Mouse (Mus musculus) gastrocnemius, postnatal 10 days (tissue): ENCODE results near the gene Klhl35. TPM values are rescaled to one million over a fixed set of nuclear protein-coding genes. Genes with fewer than 3 reads are reported as not detected.

Experiments
- DNase-seq: peaks from one replicate; pipeline ENCODE4 v3.0.0; 2021; ENCODE audit warnings: mixed read lengths
- total RNA-seq, 2 experiments: library from RNA; stranded (reverse); gene quantifications; 2 replicates each; pipeline ENCODE4 v1.2.3; 2021

Gene Klhl35
- total RNA-seq, 2 experiments from 2014 or later = 0.14 to 0.38 TPM

- no peak for DNase-seq
Observed at GRCm38 (mm10) chr7:99452859-99453258, 12.9 kb upstream of the Klhl35 start.

DNA sequence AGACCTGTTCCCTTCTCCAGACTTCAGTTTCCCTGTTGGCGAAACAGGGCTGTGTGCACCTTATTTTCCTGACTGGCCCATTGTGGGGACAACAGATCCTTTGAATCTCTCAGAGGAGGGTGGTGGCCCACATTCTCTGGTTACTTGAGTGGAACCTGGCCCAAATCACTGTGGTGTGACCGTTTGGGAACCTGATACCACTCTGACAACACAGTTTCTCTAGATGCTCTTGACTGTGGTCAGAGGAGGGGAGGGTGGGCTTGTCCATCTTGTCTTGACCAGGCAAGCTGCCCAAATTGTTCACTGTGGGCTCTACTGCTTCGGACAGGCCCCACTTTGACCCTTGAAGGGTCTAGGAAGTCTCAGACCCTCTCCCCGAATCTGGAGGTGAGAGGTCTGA lies 11.8 kb upstream of the Klhl35 start:
- DNase-seq = no peak

DNA sequence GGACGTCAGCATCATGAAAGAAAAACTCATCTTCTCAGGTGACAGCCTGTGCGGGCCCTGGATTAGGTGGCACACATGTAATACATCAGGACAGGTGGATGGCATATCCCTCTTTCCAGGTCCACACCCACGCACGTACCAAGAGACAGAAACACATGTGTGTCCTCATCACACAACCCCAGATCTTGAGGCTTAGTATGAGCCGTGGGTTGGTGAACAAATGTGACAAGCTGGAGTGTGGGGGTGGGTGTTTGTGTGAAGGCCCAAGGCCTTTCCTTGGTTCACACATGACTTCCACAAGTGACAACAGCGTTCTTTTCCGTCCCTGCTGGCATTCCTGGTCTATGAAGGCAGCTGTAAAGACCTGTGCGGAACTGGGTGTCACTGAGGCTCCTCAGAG lies 7.0 kb upstream of the Klhl35 start:
- no peak for DNase-seq

- DNase-seq = no peak
Observed at GRCm38 (mm10) chr7:99459888-99460652, 5.7 kb upstream of the Klhl35 start.

GRCm38 (mm10) chr7:99463120-99463519 lies 2.7 kb upstream of the Klhl35 start:
- DNase-seq = no peak

DNA sequence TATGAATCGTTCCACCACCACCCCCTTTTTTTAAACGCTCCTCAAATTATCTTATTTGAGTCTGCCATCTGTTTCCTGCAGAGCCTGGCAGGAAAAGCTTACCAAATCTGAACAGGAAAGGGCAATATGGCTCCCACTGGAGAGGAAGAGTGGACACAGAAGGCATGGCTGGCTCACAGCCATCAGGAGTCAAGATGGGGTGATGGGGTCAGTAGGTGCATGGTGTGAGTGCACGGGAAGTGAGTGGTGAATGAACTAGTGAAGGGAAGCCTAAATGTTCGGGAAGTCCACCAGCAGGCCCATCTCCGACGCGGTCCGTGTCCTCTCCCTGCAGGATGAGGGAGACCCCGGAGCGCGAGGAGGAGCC lies 2.1 kb downstream of the Klhl35 start:
- DNase-seq = peak; percentile 47

GRCm38 (mm10) chr7:99468283-99469132 lies 2.7 kb downstream of the Klhl35 start:
- peak; percentile 75 for DNase-seq

GRCm38 (mm10) chr7:99469680-99470405 lies 4.0 kb downstream of the Klhl35 start:
- peak; percentile 39 for DNase-seq

- no peak for DNase-seq
Observed at GRCm38 (mm10) chr7:99471578-99471977, 5.8 kb downstream of the Klhl35 start.

DNA sequence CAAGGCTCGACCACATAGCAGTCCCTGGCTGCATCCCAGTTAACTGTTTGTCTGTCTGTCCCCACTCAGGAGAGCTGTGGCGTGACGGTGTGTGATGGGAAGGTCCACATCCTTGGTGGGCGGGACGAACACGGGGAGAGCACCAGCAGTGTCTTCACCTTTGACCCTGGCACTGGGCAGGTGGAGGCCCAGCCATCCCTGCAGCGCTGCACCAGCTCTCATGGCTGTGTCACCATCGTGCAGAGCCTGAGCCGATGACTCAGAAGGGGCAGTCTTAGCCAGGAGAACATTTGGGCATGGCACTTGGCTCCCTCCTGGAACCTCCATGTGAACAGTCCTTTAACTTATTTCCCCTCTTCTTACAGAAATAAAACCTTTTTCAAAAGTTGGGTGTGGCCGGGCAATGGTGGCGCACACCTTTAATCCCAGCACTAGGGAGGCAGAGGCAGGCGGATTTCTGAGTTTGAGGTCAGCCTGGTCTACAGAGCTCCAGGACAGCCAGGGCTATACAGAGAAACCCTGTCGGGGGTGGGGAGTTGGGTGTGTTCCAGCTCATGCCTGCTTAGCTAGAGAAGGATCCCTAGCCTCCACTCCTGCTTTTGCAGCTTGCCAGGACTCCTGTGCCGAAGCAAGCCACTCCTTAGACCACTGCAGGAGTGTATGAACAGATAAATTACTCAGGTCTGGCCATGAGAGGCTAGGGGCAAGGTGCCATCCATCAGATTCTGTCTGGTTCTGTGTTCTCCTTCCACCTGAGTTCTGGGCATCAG lies 8.0 kb downstream of the Klhl35 start:
- DNase-seq = no peak

DNA sequence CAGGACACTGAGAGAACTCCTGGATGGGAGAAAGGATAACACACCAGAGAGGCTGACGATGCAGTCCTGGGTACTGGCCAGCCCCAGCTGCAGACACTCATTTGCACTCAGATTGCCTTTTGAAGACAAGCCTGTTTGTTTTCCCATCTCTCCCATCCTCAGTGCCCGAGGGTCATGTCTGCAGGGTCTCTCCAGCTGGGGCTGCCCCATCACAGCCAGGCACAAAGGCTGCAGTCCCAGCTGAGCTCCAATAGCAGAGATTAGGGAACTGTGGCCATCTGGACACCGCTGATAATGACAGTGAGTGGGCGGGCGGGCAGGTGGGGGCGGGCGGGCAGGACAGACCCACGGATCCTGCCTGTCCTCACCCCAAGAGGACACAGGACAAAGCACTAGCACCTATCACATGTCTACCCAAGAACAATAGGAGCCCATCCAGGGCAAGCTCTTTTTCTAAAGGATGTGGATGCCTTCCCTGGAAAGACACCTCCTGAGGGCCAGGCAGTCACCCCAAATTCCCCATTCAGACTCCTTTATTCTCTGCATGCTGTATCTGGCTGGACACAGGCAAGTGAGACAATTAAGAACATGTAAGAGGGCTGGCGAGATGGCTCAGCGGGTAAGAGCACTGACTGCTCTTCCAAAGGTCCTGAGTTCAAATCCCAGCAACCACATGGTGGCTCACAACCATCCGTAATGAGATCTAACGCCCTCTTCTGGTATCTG lies 9.2 kb downstream of the Klhl35 start:
- DNase-seq = no peak

DNA sequence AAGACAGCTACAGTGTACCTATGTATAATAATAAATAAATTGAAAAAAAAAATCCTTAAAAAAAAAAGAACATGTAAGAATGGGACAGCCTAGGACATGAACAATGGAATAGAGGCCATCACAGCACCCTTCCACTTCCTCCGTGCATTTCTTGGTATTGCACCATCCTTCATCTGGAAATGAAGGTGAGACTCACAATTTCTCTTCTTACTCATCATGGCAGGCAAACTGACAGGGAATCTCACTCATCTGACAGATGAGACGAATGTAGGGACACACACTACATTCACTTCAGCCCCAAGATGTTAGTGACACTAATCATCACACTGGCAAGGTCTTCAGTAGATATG lies 9.7 kb downstream of the Klhl35 start:
- DNase-seq = no peak

- no peak for DNase-seq
Observed at GRCm38 (mm10) chr7:99476558-99477114, 10.8 kb downstream of the Klhl35 start.

GRCm38 (mm10) chr7:99477235-99477634 lies 11.4 kb downstream of the Klhl35 start:
- DNase-seq = no peak

- DNase-seq = no peak
Observed at GRCm38 (mm10) chr7:99482637-99483036, 16.8 kb downstream of the Klhl35 start.

DNA sequence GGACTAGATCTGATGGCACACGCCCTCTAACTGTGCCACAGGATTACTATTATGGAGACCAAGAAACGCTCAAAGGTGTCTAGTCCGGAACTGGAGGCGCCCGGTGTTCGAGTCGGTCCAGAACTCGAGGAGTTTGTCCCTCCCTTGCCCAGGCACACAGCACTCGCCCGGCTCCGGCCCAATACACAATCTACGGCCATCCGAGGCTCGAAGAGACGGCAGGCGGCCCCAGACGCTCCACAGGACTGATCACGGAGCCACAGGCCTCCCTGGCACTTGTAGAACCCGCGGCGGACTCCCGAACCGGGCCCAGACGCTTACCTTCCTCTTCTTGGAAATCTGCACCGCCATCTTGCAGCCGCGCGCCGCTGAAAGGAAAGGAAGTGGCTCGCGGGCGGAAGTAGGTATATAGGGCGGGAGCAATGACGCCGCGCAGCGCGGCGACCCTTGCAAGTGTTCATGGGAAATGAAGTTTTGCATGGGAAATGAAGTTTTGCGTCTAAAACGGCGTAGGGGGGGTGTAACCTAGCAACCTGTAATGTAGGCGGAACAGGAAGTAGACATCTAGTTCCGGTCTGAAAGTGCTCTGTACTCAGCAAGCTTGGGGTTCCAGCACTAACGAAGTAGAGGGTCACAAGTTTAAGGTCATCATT lies 17.6 kb downstream of the Klhl35 start, which contains the start of gene Rps3:
Gene Rps3 (minus strand): TSS at position 468 of the 653 bp plus-strand sequence.
- peak; percentile 87 for DNase-seq

- DNase-seq = no peak
Observed at GRCm38 (mm10) chr7:99483924-99484319, 18.1 kb downstream of the Klhl35 start.

GRCm38 (mm10) chr7:99484679-99485078 lies 18.9 kb downstream of the Klhl35 start:
- DNase-seq = no peak

DNA sequence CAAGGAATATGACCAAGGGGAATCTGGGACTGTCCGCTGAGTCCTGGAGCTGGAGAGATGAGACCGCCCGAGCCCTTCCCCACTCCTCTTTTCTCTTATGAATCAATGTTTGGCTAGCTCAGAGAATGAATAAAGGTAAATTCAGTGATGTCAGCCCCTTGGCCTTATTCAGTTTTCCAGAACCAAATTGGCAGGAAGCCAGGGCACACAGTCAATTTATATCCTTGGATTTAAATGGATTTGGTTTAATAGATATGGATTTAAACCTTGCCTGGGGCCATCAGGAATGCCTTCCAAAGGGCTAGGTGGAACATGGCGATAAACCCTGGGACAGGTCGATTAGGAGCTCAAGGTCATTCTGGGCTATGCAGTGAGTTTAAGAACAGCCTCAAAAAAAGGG lies 23.9 kb downstream of the Klhl35 start:
- no peak for DNase-seq

GRCm38 (mm10) chr7:99499128-99499527 lies 33.3 kb downstream of the Klhl35 start:
- DNase-seq = no peak
